Mouse (Mus musculus) E14TG2a.4 (cell line): ENCODE data around the gene Kat7.

Experiments
- H3K27me3 ChIP-seq: 2 replicates; pipeline ENCODE4 v1.6.1; 2014; ENCODE audit warnings: low read length, control low read depth; ENCODE audit not compliant: insufficient read depth
- H3K36me3 ChIP-seq: 2 replicates; pipeline ENCODE4 v1.6.1; 2014; ENCODE audit warnings: low read length, control low read depth; ENCODE audit not compliant: insufficient read depth
- H3K4me1 ChIP-seq: replicated peaks from 2 replicates; pipeline ENCODE4 v1.6.1; 2014; ENCODE audit warnings: low read depth, low read length, control low read depth
- H3K4me3 ChIP-seq: replicated peaks from 2 replicates; pipeline ENCODE4 v1.5.1; 2014; ENCODE audit warnings: mild to moderate bottlenecking, low read length
- H3K9me3 ChIP-seq: 2 replicates; pipeline ENCODE4 v1.6.1; 2014; ENCODE audit warnings: low read length, control low read depth
- CTCF ChIP-seq: conservative IDR thresholded peaks from 2 replicates; pipeline ENCODE4 v1.5.1; 2014; ENCODE audit warnings: low read length
- NANOG ChIP-seq: IDR thresholded peaks from 2 replicates; pipeline ENCODE4 v1.6.1; 2014; ENCODE audit warnings: borderline replicate concordance, low read length, mixed read lengths
- POU5F1 ChIP-seq: IDR thresholded peaks from 2 replicates; pipeline ENCODE4 v1.6.1; 2014; ENCODE audit warnings: low read length, borderline replicate concordance

The Kat7 gene

GRCm38 (mm10) chr11:95352686-95353085 is 42.6 kb upstream of the Kat7 start:
- TF ChIP-seq CTCF: no peak
- TF ChIP-seq POU5F1: no peak
- no peak for TF ChIP-seq NANOG
- Histone ChIP-seq H3K27me3 (no peaks in the 10 kb centered on the region), H3K36me3 (peaks cover 90% of the 10 kb centered on the region), H3K9me3 (no peaks in the 10 kb centered on the region), H3K4me3 (no peak overlapping the region), H3K4me1 (peaks cover 46% of the 10 kb centered on the region)

GRCm38 (mm10) chr11:95350960-95351359 is 40.9 kb upstream of the Kat7 start:
- Histone ChIP-seq H3K27me3 (no peaks in the 10 kb centered on the region), H3K9me3 (no peaks in the 10 kb centered on the region), H3K4me1 (peaks cover 29% of the 10 kb centered on the region), H3K36me3 (peaks cover 90% of the 10 kb centered on the region), H3K4me3 (no peak overlapping the region)
- TF ChIP-seq POU5F1: no peak
- TF ChIP-seq CTCF: no peak
- no peak for TF ChIP-seq NANOG

- no peak overlapping the region for H3K4me3 ChIP-seq
- H3K36me3 ChIP-seq: peaks cover 90% of the 10 kb centered on the region
- H3K27me3 ChIP-seq: no peaks in the 10 kb centered on the region
- peaks cover 29% of the 10 kb centered on the region for H3K4me1 ChIP-seq
- TF ChIP-seq POU5F1: no peak
- TF ChIP-seq NANOG: no peak
- TF ChIP-seq CTCF: no peak
- H3K9me3 ChIP-seq: no peaks in the 10 kb centered on the region
These were observed 40.2 kb upstream of the Kat7 start for GRCm38 (mm10) chr11:95350289-95350688.

- TF ChIP-seq POU5F1 (no peak), CTCF (no peak), NANOG (no peak)
- H3K9me3 ChIP-seq: no peaks in the 10 kb centered on the region
- peaks cover 94% of the 10 kb centered on the region for H3K36me3 ChIP-seq
- H3K4me3 ChIP-seq: no peak overlapping the region
- no peaks in the 10 kb centered on the region for H3K27me3 ChIP-seq
- H3K4me1 ChIP-seq: peaks cover 53% of the 10 kb centered on the region
These were observed 34.1 kb upstream of the Kat7 start for GRCm38 (mm10) chr11:95344181-95344580.

GRCm38 (mm10) chr11:95343180-95343579 is 33.1 kb upstream of the Kat7 start:
- Histone ChIP-seq H3K27me3 (no peaks in the 10 kb centered on the region), H3K4me1 (peaks cover 63% of the 10 kb centered on the region), H3K4me3 (no peak overlapping the region), H3K9me3 (no peaks in the 10 kb centered on the region), H3K36me3 (peaks cover 94% of the 10 kb centered on the region)
- TF ChIP-seq NANOG: no peak

- Histone ChIP-seq H3K4me3 (no peak overlapping the region), H3K36me3 (peaks cover 71% of the 10 kb centered on the region), H3K9me3 (no peaks in the 10 kb centered on the region), H3K4me1 (peaks cover 75% of the 10 kb centered on the region), H3K27me3 (no peaks in the 10 kb centered on the region)
- TF ChIP-seq NANOG (no peak), POU5F1 (no peak), CTCF (no peak)
These were observed 30.6 kb upstream of the Kat7 start for GRCm38 (mm10) chr11:95340664-95341063.

GRCm38 (mm10) chr11:95340259-95340658 is 30.2 kb upstream of the Kat7 start:
- TF ChIP-seq POU5F1 (no peak), CTCF (no peak), NANOG (no peak)
- Histone ChIP-seq H3K36me3 (peaks cover 67% of the 10 kb centered on the region), H3K27me3 (no peaks in the 10 kb centered on the region), H3K4me1 (peaks cover 71% of the 10 kb centered on the region), H3K9me3 (no peaks in the 10 kb centered on the region), H3K4me3 (no peak overlapping the region)

- no peak for TF ChIP-seq POU5F1
- TF ChIP-seq NANOG: no peak
- TF ChIP-seq CTCF: no peak
- Histone ChIP-seq H3K36me3 (peaks cover 61% of the 10 kb centered on the region), H3K9me3 (no peaks in the 10 kb centered on the region), H3K4me1 (peaks cover 64% of the 10 kb centered on the region), H3K4me3 (no peak overlapping the region), H3K27me3 (no peaks in the 10 kb centered on the region)
These were observed 29.5 kb upstream of the Kat7 start for GRCm38 (mm10) chr11:95339471-95340021.

- no peaks in the 10 kb centered on the region for H3K27me3 ChIP-seq
- no peak for TF ChIP-seq CTCF
- no peak for TF ChIP-seq POU5F1
- no peak for TF ChIP-seq NANOG
- peak overlapping the region; percentile 97 for H3K4me3 ChIP-seq
- H3K9me3 ChIP-seq: no peaks in the 10 kb centered on the region
- peaks cover 56% of the 10 kb centered on the region for H3K4me1 ChIP-seq
- H3K36me3 ChIP-seq: peaks cover 47% of the 10 kb centered on the region
These were observed 27.8 kb upstream of the Kat7 start for GRCm38 (mm10) chr11:95337846-95338342.
